Mouse (Mus musculus): ENCODE results near the gene Speer4b. TPM values are rescaled to one million over a fixed set of nuclear protein-coding genes. Genes with fewer than 3 reads are reported as not detected.

Gene Speer4b
- polyA plus RNA-seq (2017; shearing (Covaris generic)): not detected

DNA sequence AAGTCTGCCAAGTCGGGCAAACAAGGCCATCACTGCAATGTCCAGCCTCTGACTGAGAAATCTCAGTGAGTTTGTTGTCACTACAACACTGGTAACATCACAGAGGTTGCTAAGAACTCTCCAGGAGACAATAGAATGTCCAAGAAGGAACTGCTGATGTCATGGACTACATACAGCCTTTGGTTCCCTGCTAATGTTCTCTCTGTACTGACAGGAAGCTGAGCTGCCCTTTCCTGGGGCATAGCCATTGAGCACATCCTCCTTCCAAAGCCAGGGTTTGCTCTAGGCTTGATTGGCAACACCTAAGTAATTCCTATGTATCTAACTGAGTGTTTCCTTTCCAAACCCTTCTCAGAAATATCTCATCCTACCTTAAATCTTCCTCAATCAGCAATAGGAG lies at the start of gene Speer4b:
Speer4b (minus strand) TSS at position 101 of the 400 bp plus-strand sequence.

Measured in inflammation-experienced regulatory T-cells (primary cell).